Mouse (Mus musculus) heart, postnatal 0 days (tissue): Measurements from ENCODE around the gene Tns1. TPM values are rescaled to one million over a fixed set of nuclear protein-coding genes. Genes with fewer than 3 reads are reported as not detected.

Experiments used
- ATAC-seq: fragments of 200-750 bp; cut with Nextera tagmentation; 2 replicates; pipeline ENCODE4 v1.8.0; 2017; ENCODE audit warnings: low read depth, moderate number of reproducible peaks, moderate library complexity; ENCODE audit not compliant: insufficient read depth
- DNase-seq: peaks from one replicate; pipeline ENCODE4 v3.0.0-alpha.2; 2016; ENCODE audit warnings: low spot score
- H3K27ac ChIP-seq: fragments of 300-500 bp; sonication (generic); 2 replicates; pipeline ENCODE4 v1.5.1; 2014; ENCODE audit warnings: low read depth, mild to moderate bottlenecking
- H3K27me3 ChIP-seq: fragments of 300-500 bp; sonication (generic); 2 replicates; pipeline ENCODE4 v1.6.1; 2014; ENCODE audit warnings: low read length, mixed read lengths; ENCODE audit not compliant: control insufficient read depth, insufficient read depth
- H3K36me3 ChIP-seq: fragments of 300-500 bp; sonication (generic); replicated peaks from 2 replicates; pipeline ENCODE4 v1.6.1; 2014; ENCODE audit warnings: low read length, mixed read lengths; ENCODE audit not compliant: control insufficient read depth, insufficient read depth
- H3K4me1 ChIP-seq: fragments of 300-500 bp; sonication (generic); 2 replicates; pipeline ENCODE4 v1.6.1; 2014; ENCODE audit warnings: antibody characterized with exemption; ENCODE audit not compliant: control insufficient read depth, insufficient read depth
- H3K4me2 ChIP-seq: fragments of 300-500 bp; sonication (generic); 2 replicates; pipeline ENCODE4 v1.6.1; 2014; ENCODE audit warnings: low read depth, mild to moderate bottlenecking, low read length, moderate library complexity
- H3K4me3 ChIP-seq: fragments of 300-500 bp; sonication (generic); 2 replicates; pipeline ENCODE4 v1.5.1; 2014; ENCODE audit warnings: low read depth, low read length
- H3K9ac ChIP-seq: fragments of 300-500 bp; sonication (generic); replicated peaks from 2 replicates; pipeline ENCODE4 v1.6.1; 2014; ENCODE audit warnings: low read depth, low read length, mixed read lengths
- H3K9me3 ChIP-seq: fragments of 300-500 bp; sonication (generic); replicated peaks from 2 replicates; pipeline ENCODE4 v1.6.1; 2016; ENCODE audit warnings: low read length; ENCODE audit not compliant: control insufficient read depth
- CTCF ChIP-seq: IDR thresholded peaks from 2 replicates; pipeline ENCODE4 v1.5.1; 2016; ENCODE audit warnings: antibody characterized with exemption, control low read depth, low read depth
- EP300 ChIP-seq: IDR thresholded peaks from 2 replicates; pipeline ENCODE4 v1.6.1; 2016; ENCODE audit warnings: antibody characterized with exemption, low read depth
- WGBS: fragments of 180-500 bp; shearing (Covaris S2); extraction: QIAGEN DNeasy Blood & Tissue Kit; methylation state at CpG from one replicate; pipeline ENCODE4 v1.1.7; 2014; 5-methylcytosine and 5-hydroxymethylcytosine counted together
- polyA plus RNA-seq: library from polyadenylated mRNA; unstranded; fragments of >200 nt; fragmentation: Nextera tagmentation; extraction: Ambion mirVana; gene quantifications from 2 replicates; pipeline ENCODE4 v1.2.1, GENCODE M21; 2015
- total RNA-seq: library from RNA; depleted of rRNA; stranded (reverse); fragments of >200 nt; gene quantifications from 2 replicates; pipeline ENCODE4 v1.2.3, GENCODE M21; 2014; ENCODE audit warnings: low replicate concordance

Tns1 gene
- total and polyA plus RNA-seq, 2 experiments from 2014 or later: 125 to 458 TPM

DNA sequence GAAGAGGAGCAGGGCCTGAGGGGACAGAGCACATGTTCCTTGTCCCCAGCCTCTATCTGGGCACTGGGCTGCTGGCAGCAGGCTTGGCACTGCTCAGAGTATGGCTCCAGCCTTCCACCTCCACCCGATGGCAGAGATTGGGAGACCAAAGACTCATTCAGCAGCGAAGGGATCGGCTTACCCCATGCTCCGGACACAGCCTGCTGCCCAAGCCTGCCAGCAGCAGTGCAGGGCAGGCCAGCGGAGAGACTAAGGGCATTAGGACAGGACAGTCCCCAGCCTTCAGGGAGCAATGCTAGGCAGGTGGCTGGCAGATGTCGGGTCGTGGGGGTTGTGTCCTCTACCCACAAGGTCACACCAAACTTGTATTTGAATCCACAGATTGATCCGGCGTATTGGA lies 150.3 kb downstream of the Tns1 start:
- H3K27ac ChIP-seq: no peak overlapping the region
- no peak overlapping the region for H3K4me2 ChIP-seq
- no peak overlapping the region for H3K4me3 ChIP-seq
- WGBS: 69% methylated on average over 9 of the region's 9 CpGs
- ATAC-seq (no peak), DNase-seq (no peak)
- TF ChIP-seq EP300 (no peak), CTCF (no peak)
- H3K9ac ChIP-seq: peak overlapping the region; percentile 37; the same call in 1 of the 2 replicates
- H3K9me3 ChIP-seq: no peaks in the 10 kb centered on the region
- no peaks in the 10 kb centered on the region for H3K27me3 ChIP-seq
- peaks cover 79% of the 10 kb centered on the region for H3K36me3 ChIP-seq
- H3K4me1 ChIP-seq: peaks cover 44% of the 10 kb centered on the region

DNA sequence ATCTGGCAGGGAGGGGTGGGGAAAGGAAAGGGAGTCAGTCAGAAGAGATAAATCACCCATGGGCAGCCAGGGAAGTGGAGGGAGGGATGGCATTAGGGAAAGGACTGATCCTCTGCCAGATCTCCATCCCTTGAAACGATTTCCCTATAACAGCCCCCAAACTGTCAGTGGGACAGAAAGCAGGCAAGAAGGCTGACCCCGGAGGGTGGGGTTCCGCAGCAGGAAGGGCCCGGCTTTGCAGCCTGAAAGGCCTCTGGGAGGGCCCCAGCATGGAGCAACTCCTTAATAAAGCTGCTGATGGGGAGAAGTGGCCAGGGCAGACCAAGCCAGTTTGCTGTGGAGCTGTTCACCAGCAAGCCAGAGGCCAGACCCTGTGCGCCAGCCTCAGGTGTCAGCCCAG lies 151.5 kb downstream of the Tns1 start:
- H3K9me3 ChIP-seq: no peaks in the 10 kb centered on the region
- H3K4me1 ChIP-seq: peaks cover 48% of the 10 kb centered on the region
- ATAC-seq: no peak
- H3K9ac ChIP-seq: peak overlapping the region; percentile 20; the same call in 1 of the 2 replicates
- TF ChIP-seq EP300: no peak
- TF ChIP-seq CTCF: no peak
- H3K4me2 ChIP-seq: no peak overlapping the region
- DNase-seq: no peak
- H3K27me3 ChIP-seq: no peaks in the 10 kb centered on the region
- WGBS: 44% methylated on average over 5 of the region's 5 CpGs
- H3K27ac ChIP-seq: no peak overlapping the region
- H3K36me3 ChIP-seq: peaks cover 76% of the 10 kb centered on the region
- no peak overlapping the region for H3K4me3 ChIP-seq

DNA sequence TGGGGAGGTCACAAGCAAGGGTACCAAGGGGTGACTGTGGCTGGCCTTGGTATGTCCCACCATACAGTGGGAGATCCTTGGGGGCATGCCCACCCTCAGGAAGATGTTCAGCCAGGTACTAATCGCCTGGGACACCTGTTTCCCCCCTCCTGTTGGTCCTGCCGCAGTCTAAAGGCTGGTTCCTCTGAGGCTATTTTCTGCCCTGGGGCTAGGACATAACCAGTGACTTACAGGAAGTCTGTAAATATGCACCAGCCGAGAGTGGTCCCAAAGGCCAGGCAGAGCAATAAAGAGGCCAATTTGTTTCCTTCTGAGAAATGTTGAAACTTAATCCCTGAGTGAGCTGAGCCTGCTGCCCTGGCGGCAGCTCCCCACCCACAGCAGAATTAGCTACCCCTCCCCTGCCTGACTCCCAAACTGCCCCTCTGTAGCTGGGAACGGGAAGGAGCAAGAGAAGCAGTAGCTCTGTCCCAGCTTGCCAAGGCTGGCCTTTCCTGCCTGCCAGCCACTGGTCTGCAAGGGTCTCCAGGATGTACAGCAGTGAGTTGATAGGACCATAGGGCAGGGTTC lies 154.0 kb downstream of the Tns1 start:
- WGBS: 19% methylated on average over 5 of the region's 5 CpGs

DNA sequence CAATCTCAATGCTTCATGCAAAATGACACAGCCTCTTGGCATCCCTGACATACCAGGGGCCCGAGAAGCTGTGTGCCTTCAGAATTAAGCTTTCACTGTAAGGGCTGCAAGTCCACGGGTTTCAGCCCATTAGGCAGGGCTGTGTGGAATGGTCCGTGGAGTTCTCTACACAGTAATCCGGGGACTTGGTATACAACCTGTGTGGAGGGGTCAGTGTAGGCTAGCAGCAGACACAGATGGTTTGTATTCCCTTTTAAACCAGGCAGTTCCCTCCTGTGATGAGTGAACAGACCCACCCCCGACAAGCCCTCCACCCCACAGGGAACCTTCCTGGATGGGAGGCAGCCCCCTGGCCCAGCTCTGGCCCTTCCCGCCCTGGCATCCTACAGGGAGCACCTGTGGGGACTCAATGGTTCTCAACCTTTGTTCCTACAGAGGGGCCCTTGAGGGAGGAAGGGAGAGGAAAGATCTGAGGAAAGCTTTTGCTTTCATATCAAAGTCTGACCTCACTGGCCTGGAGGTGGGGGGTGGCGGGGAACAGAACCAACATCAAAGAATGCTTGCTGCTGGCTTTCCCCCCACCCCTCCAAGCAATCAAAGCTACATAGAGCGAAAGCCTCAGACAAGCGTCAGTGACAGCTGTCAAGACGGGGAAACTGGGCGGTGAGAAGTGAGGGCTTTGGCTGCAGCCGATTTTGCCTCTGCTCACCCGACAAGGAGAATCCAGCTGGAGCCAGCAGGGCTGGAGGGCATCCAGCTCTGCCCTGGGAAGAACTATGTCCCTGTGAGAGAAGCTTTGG lies 155.3 kb downstream of the Tns1 start:
- H3K4me1 ChIP-seq: peaks cover 61% of the 10 kb centered on the region
- peak; percentile 40 for ATAC-seq
- DNase-seq: peak; percentile 70
- TF ChIP-seq CTCF (no peak), EP300 (peak; percentile 69; the same call in 1 of the 2 replicates)
- H3K4me3 ChIP-seq: no peak overlapping the region
- peaks cover 55% of the 10 kb centered on the region for H3K36me3 ChIP-seq
- peak overlapping the region; percentile 8; the same call in 1 of the 2 replicates for H3K4me2 ChIP-seq
- no peaks in the 10 kb centered on the region for H3K9me3 ChIP-seq
- peak overlapping the region; percentile 80 for H3K27ac ChIP-seq
- H3K27me3 ChIP-seq: no peaks in the 10 kb centered on the region
- no peak overlapping the region; the same call in 1 of the 2 replicates for H3K9ac ChIP-seq
- 21% methylated on average over 13 of the region's 13 CpGs for WGBS

More for the DNA sequence above, 154.0 kb downstream of the Tns1 start:
- TF ChIP-seq CTCF (no peak), EP300 (no peak)
- Histone ChIP-seq H3K27ac (peak overlapping the region; percentile 65), H3K4me3 (no peak overlapping the region), H3K4me1 (peaks cover 57% of the 10 kb centered on the region), H3K9ac (peak overlapping the region; percentile 43), H3K4me2 (no peak overlapping the region), H3K9me3 (no peaks in the 10 kb centered on the region), H3K27me3 (no peaks in the 10 kb centered on the region), H3K36me3 (peaks cover 60% of the 10 kb centered on the region)
- no peak for ATAC-seq
- DNase-seq: no peak

DNA sequence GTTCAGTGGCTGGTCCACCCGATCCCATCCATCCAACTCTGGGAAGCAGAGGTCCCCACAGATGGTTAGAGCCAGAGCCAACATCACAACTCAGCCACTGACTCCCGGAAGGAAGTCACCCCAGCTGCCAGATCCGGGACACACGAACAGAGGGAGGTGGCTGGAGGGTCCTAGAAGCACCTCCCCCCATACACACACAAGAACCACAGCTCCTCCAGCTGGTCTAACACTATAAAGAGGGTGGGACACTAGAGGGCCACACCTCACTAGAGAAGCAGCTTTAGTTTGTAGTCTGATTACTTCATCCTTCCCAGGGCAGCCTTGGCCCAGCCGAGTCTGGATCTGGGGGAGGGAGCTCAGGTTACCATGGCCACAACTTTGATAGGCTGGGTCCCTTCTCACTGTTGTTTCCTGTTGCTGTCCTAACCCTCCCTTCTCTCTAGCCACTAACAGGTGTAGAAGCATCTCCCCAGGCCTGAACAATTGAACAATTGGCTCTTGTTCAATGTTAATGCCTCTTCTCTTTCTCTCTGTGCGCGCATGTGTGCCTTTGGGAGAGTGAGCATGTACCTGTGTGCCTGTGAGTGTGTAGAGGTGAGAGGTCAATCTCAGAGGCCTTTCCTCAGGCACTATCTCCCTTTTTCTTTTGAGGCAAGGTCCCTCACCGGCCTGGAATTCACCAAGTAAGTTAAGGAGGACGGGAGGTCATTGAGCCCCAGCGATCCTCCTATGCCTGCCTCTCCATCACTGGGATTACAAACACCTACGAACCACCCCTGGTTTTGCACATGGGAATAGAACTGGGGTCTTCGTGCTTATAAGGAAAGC lies 157.6 kb downstream of the Tns1 start:
- Histone ChIP-seq H3K4me3 (no peak overlapping the region), H3K9me3 (no peaks in the 10 kb centered on the region), H3K27me3 (no peaks in the 10 kb centered on the region), H3K4me2 (no peak overlapping the region), H3K36me3 (peaks cover 35% of the 10 kb centered on the region), H3K4me1 (peaks cover 80% of the 10 kb centered on the region), H3K27ac (peak overlapping the region; percentile 78), H3K9ac (no peak overlapping the region)
- DNase-seq: peak; percentile 83
- 57% methylated on average over 12 of the region's 12 CpGs for WGBS
- ATAC-seq: peak; percentile 17
- TF ChIP-seq CTCF: peak; percentile 48
- peak; percentile 62; the same call in 1 of the 2 replicates for TF ChIP-seq EP300
